Mouse (Mus musculus): ENCODE measurements around the gene Hamp2.
"Not testable (repeated sequence)": the region's sequence is repeated elsewhere in the genome, so short reads cannot be mapped to it uniquely, and the experiment has no call there.

The Hamp2 gene

GRCm38 (mm10) chr7:30924581-30924980 lies at the start of gene Hamp2:
Gene Hamp2 (minus strand): TSS chr7:30924681.
- DNase-seq (ENCODE audit: low spot score in 2 of 2), result not testable (repeated sequence)

- peak; percentile 68 to 79 for DNase-seq (ENCODE audit: low spot score in 2 of 2)
Observed at GRCm38 (mm10) chr7:30973501-30974289, 49.2 kb upstream of the Hamp2 start, which contains the start of gene Fam187b. Gene Fam187b (plus strand): TSS chr7:30973790.

GRCm38 (mm10) chr7:30973251-30973500 lies 48.7 kb upstream of the Hamp2 start, which contains the start of gene Lsr:
Gene Lsr (minus strand): TSS chr7:30973464.
- no peak for DNase-seq (ENCODE audit: low spot score in 2 of 2)

GRCm38 (mm10) chr7:30972426-30973250 lies 48.2 kb upstream of the Hamp2 start:
- DNase-seq (ENCODE audit: low spot score in 2 of 2), result no peak

- DNase-seq (ENCODE audit: low spot score in 2 of 2), result no peak
Observed at GRCm38 (mm10) chr7:30971901-30972300, 47.4 kb upstream of the Hamp2 start.

- no peak for DNase-seq (ENCODE audit: low spot score in 2 of 2)
Observed at GRCm38 (mm10) chr7:30969174-30969573, 44.7 kb upstream of the Hamp2 start.

GRCm38 (mm10) chr7:30968611-30969010 lies 44.1 kb upstream of the Hamp2 start:
- DNase-seq (ENCODE audit: low spot score in 2 of 2), result no peak

GRCm38 (mm10) chr7:30966657-30967056 lies 42.2 kb upstream of the Hamp2 start:
- no peak for DNase-seq (ENCODE audit: low spot score in 2 of 2)

GRCm38 (mm10) chr7:30965677-30966076 lies 41.2 kb upstream of the Hamp2 start:
- DNase-seq (ENCODE audit: low spot score in 2 of 2), result no peak

- no peak for DNase-seq (ENCODE audit: low spot score in 2 of 2)
Observed at GRCm38 (mm10) chr7:30964366-30964765, 39.9 kb upstream of the Hamp2 start.

- DNase-seq (ENCODE audit: low spot score in 2 of 2), result no peak
Observed at GRCm38 (mm10) chr7:30962862-30963261, 38.4 kb upstream of the Hamp2 start.

- DNase-seq (ENCODE audit: low spot score in 2 of 2), result no peak
Observed at GRCm38 (mm10) chr7:30959786-30960349, 35.4 kb upstream of the Hamp2 start.

- DNase-seq (ENCODE audit: low spot score in 2 of 2), result no peak
Observed at GRCm38 (mm10) chr7:30958866-30959487, 34.5 kb upstream of the Hamp2 start.

GRCm38 (mm10) chr7:30958109-30958865 lies 33.8 kb upstream of the Hamp2 start:
- no peak for DNase-seq (ENCODE audit: low spot score in 2 of 2)

GRCm38 (mm10) chr7:30957367-30957783 lies 32.9 kb upstream of the Hamp2 start:
- peak; percentile 85 to 93 for DNase-seq (ENCODE audit: low spot score in 2 of 2)

- DNase-seq (ENCODE audit: low spot score in 2 of 2), result peak; percentile 63 to 67
Observed at GRCm38 (mm10) chr7:30956756-30957366, 32.4 kb upstream of the Hamp2 start, which contains the start of gene Usf2. Gene Usf2 (minus strand): TSS chr7:30956803.

GRCm38 (mm10) chr7:30956357-30956751 lies 31.9 kb upstream of the Hamp2 start:
- DNase-seq (ENCODE audit: low spot score in 2 of 2), result peak in 1 of 2 experiments; percentile 29

- peak; percentile 76 to 83 for DNase-seq (ENCODE audit: low spot score in 2 of 2)
Observed at GRCm38 (mm10) chr7:30955584-30956356, 31.3 kb upstream of the Hamp2 start.

GRCm38 (mm10) chr7:30954971-30955520 lies 30.6 kb upstream of the Hamp2 start:
- DNase-seq (ENCODE audit: low spot score in 2 of 2), result no peak

- DNase-seq (ENCODE audit: low spot score in 2 of 2), result no peak
Observed at GRCm38 (mm10) chr7:30954036-30954435, 29.6 kb upstream of the Hamp2 start.

Data from right cerebral cortex, adult 2 months (tissue).